Mouse (Mus musculus): ENCODE measurements around the gene Vasp. TPM values are rescaled to one million over a fixed set of nuclear protein-coding genes. Genes with fewer than 3 reads are reported as not detected.

The Vasp gene
- 569 and 685 TPM in 2 replicates for polyA plus RNA-seq (2012; rRNA removed)

GRCm38 (mm10) chr7:19271238-19272172, at the start of gene Vasp:
TSS of gene Vasp (minus strand) at chr7:19271817.

DNA sequence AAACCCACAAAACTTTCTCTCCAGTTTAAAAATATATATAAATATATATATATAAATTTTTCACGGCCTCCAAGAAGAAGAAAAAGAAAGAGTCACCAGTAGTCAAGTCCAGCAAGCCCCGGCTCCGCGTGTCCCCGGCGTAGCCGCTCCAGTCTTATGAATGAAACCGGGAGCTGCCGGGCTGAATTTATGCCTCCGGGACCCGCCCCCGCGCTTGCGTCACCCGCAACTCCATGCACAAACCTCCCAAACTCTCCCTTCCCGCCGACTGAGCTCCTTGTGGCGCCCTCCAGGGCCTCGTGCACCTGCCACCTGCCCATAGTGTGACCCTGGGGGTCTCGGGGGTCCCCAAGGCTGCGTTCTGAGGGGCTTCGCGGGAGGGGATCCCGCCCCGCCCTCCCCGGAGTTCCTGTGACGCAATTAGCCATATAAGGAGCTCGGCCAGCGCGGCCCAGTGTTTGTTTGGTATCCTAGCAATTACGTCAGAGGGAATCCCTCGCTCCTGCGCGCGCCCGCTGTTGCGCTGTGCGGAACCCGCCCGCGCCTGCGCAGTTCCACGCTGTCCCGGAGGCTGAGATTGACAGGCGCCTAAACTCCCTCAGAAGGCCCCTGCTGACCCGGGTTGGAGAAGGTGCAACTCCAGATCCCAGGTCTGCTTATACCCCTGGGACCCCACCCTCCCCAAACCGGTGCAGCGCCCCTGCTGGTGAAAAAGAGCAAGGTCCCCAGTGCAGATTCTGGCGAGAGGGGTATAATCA, 38.4 kb upstream of the Vasp start, which contains the start of gene Fosb:
TSS of gene Fosb (minus strand) at position 168 of the 758 bp plus-strand sequence.

DNA sequence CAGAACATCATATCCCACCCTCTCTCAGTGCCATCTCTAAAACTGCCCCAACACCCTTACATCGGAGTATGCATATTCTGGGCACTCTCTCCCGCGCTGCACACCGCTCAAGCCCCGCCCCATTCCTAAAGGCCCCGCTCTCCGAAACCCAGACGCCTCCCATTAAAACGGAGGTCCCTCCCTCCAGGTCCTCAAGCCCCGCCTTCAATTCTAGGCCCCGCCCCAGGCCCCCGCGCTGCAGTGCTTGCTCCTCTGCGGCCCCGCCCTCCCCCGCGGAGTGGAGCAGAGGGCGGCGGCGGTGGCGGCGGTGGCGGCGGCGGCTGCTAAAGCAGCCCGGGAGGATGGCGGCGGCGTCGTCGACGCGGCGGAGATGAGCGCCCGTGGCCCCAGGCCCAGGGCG, 10.8 kb upstream of the Vasp start, which contains the start of gene Rtn2:
TSS of gene Rtn2 (plus strand) at position 240 of the 400 bp plus-strand sequence.

DNA sequence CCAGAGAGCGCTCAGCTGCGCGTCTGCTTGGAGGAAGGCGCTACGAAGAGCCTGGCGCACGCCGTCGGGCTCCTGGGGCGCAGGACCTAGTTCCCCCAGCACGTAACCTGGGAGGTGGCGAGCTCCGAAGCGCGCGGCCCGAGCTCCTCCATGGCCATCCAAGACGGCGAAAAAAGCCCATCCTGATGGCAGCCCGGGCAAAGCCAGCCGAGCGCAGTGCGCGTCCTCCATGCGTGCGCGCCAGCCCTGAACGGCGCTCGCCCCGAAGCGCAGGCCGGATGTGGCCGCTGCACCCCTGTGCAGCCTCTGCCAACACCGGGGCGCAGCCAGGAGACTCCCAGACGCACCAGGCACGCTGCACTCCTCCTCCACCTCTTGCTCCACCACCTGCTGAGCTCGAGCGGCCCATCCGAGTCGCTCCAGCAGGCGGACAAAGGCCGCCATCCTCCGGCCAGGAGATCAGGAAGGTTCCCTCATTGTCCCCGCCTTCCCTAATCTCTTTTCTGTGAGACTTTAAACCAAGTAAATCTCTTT, 8.0 kb upstream of the Vasp start, which contains the start of gene Ppm1n:
TSS of gene Ppm1n (minus strand) at position 484 of the 534 bp plus-strand sequence.

DNA sequence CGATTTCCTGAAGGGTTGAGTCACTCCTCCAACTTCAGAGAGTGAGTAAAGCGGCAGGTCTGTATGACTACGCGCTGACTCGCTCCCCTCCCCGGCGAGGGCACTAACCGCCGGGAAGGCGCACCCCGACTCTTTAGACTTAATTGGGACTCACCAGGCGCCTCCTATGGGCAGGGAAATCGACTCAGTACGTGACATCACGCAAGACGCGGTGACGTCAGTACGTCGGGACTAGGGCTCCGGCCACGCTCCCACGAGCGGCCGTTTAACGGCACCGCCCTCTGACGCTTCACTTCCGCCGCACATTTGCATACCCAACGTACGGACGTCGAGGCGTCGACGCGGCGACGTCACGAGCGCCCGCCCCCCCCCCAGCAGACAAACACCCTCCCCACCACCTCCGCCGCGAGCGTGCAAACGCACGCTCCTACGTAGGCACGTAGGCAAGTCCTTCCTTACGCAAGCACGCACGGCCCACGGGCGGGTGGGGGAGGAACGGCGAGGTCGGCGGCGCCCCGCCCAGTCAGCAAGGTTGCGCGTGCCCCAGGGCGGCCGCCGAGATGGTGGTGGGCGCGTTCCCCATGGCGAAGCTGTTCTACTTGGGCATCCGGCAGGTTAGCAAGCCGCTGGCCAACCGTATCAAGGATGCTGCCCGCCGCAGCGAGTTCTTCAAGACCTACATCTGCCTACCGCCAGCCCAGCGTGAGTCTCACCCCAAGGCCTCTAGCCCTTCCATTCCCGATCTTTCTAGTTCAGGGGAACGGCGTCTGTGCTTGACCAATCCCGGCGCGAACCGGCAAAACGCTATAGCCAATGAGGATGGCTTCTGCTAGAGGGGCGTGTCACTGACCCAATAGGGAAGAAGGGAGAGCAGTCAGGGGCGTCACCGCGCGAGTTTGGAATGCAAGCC, 43.5 kb downstream of the Vasp start, which contains the start of gene Opa3:
TSS of gene Opa3 (plus strand) at position 452 of the 910 bp plus-strand sequence.

GRCm38 (mm10) chr7:19211996-19212755, 59.4 kb downstream of the Vasp start, which contains the start of gene Gpr4:
TSS of gene Gpr4 (plus strand) at chr7:19212538.

Other genes starting within 250 kb of the Vasp start
- gene Foxa3, start 248.3 kb downstream of the Vasp start, polyA plus RNA-seq (2012; rRNA removed), result 70.8 and 76.2 TPM in 2 replicates
- 80.5 and 90.6 TPM in 2 replicates for gene Sympk, start 247.4 kb downstream of the Vasp start, polyA plus RNA-seq (2012; rRNA removed)
- not detected in 2 replicates for gene Rsph6a, start 217.1 kb downstream of the Vasp start, polyA plus RNA-seq (2012; rRNA removed)
- 32.3 and 33.8 TPM in 2 replicates for gene Dmwd, start 195.6 kb downstream of the Vasp start, polyA plus RNA-seq (2012; rRNA removed)
- gene Dmpk, start 188.0 kb downstream of the Vasp start, polyA plus RNA-seq (2012; rRNA removed), result 613 and 864 TPM in 2 replicates
- 45.2 and 56.4 TPM in 2 replicates for gene Six5, start 177.2 kb downstream of the Vasp start, polyA plus RNA-seq (2012; rRNA removed)
- gene Gm4969, start 153.4 kb downstream of the Vasp start, polyA plus RNA-seq (2012; rRNA removed), result not detected in 2 replicates
- gene Fbxo46, start 152.0 kb downstream of the Vasp start, polyA plus RNA-seq (2012; rRNA removed), result 14.7 and 14.9 TPM in 2 replicates
- 15.1 and 16.3 TPM in 2 replicates for gene Qpctl, start 122.5 kb downstream of the Vasp start, polyA plus RNA-seq (2012; rRNA removed)
- 19.3 and 24.0 TPM in 2 replicates for gene Snrpd2, start 122.1 kb downstream of the Vasp start, polyA plus RNA-seq (2012; rRNA removed)
- 0.95 and 1.6 TPM in 2 replicates for gene Gipr, start 105.7 kb downstream of the Vasp start, polyA plus RNA-seq (2012; rRNA removed)
- 45.4 and 47.5 TPM in 2 replicates for gene Eml2, start 95.4 kb downstream of the Vasp start, polyA plus RNA-seq (2012; rRNA removed)
- 4.0 and 4.6 TPM in 2 replicates for gene Gpr4, start 59.3 kb downstream of the Vasp start, polyA plus RNA-seq (2012; rRNA removed)
- gene Opa3, start 43.5 kb downstream of the Vasp start, polyA plus RNA-seq (2012; rRNA removed), result 40.5 and 52.5 TPM in 2 replicates
- gene Ppm1n, start 8.2 kb upstream of the Vasp start, polyA plus RNA-seq (2012; rRNA removed), result 0.10 and 0.21 TPM in 2 replicates
- gene Rtn2, start 10.8 kb upstream of the Vasp start, polyA plus RNA-seq (2012; rRNA removed), result 28.0 and 34.1 TPM in 2 replicates
- 3.1 and 6.7 TPM in 2 replicates for gene Fosb, start 38.2 kb upstream of the Vasp start, polyA plus RNA-seq (2012; rRNA removed)
- gene Ercc1, start 73.0 kb upstream of the Vasp start, polyA plus RNA-seq (2012; rRNA removed), result 26.1 and 33.2 TPM in 2 replicates
- gene Cd3eap, start 87.7 kb upstream of the Vasp start, polyA plus RNA-seq (2012; rRNA removed), result 4.0 and 7.0 TPM in 2 replicates
- gene Ppp1r13l, start 87.9 kb upstream of the Vasp start, polyA plus RNA-seq (2012; rRNA removed), result 14.6 and 20.3 TPM in 2 replicates
- gene Ercc2, start 110.2 kb upstream of the Vasp start, polyA plus RNA-seq (2012; rRNA removed), result 47.1 and 56.1 TPM in 2 replicates
- 5.5 and 6.0 TPM in 2 replicates for gene Klc3, start 132.3 kb upstream of the Vasp start, polyA plus RNA-seq (2012; rRNA removed)
- 78.9 and 126 TPM in 2 replicates for gene Ckm, start 133.0 kb upstream of the Vasp start, polyA plus RNA-seq (2012; rRNA removed)
- 22.3 and 24.9 TPM in 2 replicates for gene Mark4, start 187.0 kb upstream of the Vasp start, polyA plus RNA-seq (2012; rRNA removed)
- gene Exoc3l2, start 191.5 kb upstream of the Vasp start, polyA plus RNA-seq (2012; rRNA removed), result 7.9 and 11.1 TPM in 2 replicates
- 19.5 and 30.0 TPM in 2 replicates for gene Bloc1s3, start 236.6 kb upstream of the Vasp start, polyA plus RNA-seq (2012; rRNA removed)
- 218 and 235 TPM in 2 replicates for gene Trappc6a, start 236.6 kb upstream of the Vasp start, polyA plus RNA-seq (2012; rRNA removed)
- 2.2 and 2.3 TPM in 2 replicates for gene Nkpd1, start 246.0 kb upstream of the Vasp start, polyA plus RNA-seq (2012; rRNA removed)